Mouse (Mus musculus) kidney, embryonic 16.5 days (tissue): ENCODE results near the gene Lca5l. TPM values are rescaled to one million over a fixed set of nuclear protein-coding genes. Genes with fewer than 3 reads are reported as not detected.

Experiments used
- ATAC-seq: fragments of 200-750 bp; cut with Nextera tagmentation; 2 replicates; pipeline ENCODE4 v1.8.0; 2017; ENCODE audit warnings: moderate TSS enrichment; ENCODE audit not compliant: low FRiP score, low TSS enrichment
- H3K27ac ChIP-seq: fragments of 300-500 bp; sonication (generic); 2 replicates; pipeline ENCODE4 v1.5.1; 2014; ENCODE audit warnings: low read length
- H3K27me3 ChIP-seq: fragments of 300-500 bp; sonication (generic); 2 replicates; pipeline ENCODE4 v1.6.1; 2014; ENCODE audit warnings: low read length, control low read depth, mixed read lengths; ENCODE audit not compliant: insufficient read depth
- H3K36me3 ChIP-seq: fragments of 300-500 bp; sonication (generic); 2 replicates; pipeline ENCODE4 v1.6.1; 2014; ENCODE audit warnings: low read length, control low read depth, mixed read lengths; ENCODE audit not compliant: insufficient read depth
- H3K4me1 ChIP-seq: fragments of 300-500 bp; sonication (generic); 2 replicates; pipeline ENCODE4 v1.6.1; 2014; ENCODE audit warnings: low read length, control low read depth, mixed read lengths; ENCODE audit not compliant: insufficient read depth
- H3K4me2 ChIP-seq: fragments of 300-500 bp; sonication (generic); replicated peaks from 2 replicates; pipeline ENCODE4 v1.6.1; 2014; ENCODE audit warnings: low read depth, low read length
- H3K4me3 ChIP-seq: fragments of 300-500 bp; sonication (generic); 2 replicates; pipeline ENCODE4 v1.5.1; 2014; ENCODE audit warnings: mild to moderate bottlenecking, low read length
- H3K9ac ChIP-seq: fragments of 300-500 bp; sonication (generic); replicated peaks from 2 replicates; pipeline ENCODE4 v1.6.1; 2014; ENCODE audit warnings: low read length
- H3K9me3 ChIP-seq: fragments of 300-500 bp; sonication (generic); 2 replicates; pipeline ENCODE4 v1.6.1; 2016; ENCODE audit warnings: low read length, control low read depth
- WGBS: fragments of 180-500 bp; shearing (Covaris S2); extraction: QIAGEN DNeasy Blood & Tissue Kit; methylation state at CpG from one replicate; pipeline ENCODE4 v1.1.7; 2014; 5-methylcytosine and 5-hydroxymethylcytosine counted together
- polyA plus RNA-seq: library from polyadenylated mRNA; unstranded; fragments of >200 nt; fragmentation: Nextera tagmentation; extraction: Ambion mirVana; gene quantifications from 2 replicates; pipeline ENCODE4 v1.2.1, GENCODE M21; 2015

The Lca5l gene
- polyA plus RNA-seq, 1 experiment from 2014 or later, result 0.94 TPM

- 50% methylated on average over 2 of the region's 2 CpGs for WGBS
- Histone ChIP-seq H3K9me3 (peaks cover 5% of the 10 kb centered on the region), H3K4me2 (no peak overlapping the region), H3K9ac (no peak overlapping the region), H3K27me3 (no peaks in the 10 kb centered on the region), H3K4me1 (peaks cover 11% of the 10 kb centered on the region; the same call in 1 of the 2 replicates), H3K36me3 (no peaks in the 10 kb centered on the region), H3K27ac (no peak overlapping the region), H3K4me3 (no peak overlapping the region)
- peak; percentile 79 for ATAC-seq
Measured at GRCm38 (mm10) chr16:96175399-96175798, 16.7 kb downstream of the Lca5l start.

- no peak for ATAC-seq
- Histone ChIP-seq H3K4me2 (no peak overlapping the region), H3K9ac (no peak overlapping the region), H3K27me3 (no peaks in the 10 kb centered on the region), H3K4me3 (no peak overlapping the region), H3K27ac (no peak overlapping the region), H3K36me3 (no peaks in the 10 kb centered on the region), H3K9me3 (no peaks in the 10 kb centered on the region), H3K4me1 (peaks cover 11% of the 10 kb centered on the region; the same call in 1 of the 2 replicates)
- 67% methylated on average over 8 of the region's 8 CpGs for WGBS
Measured at GRCm38 (mm10) chr16:96173648-96174047, 18.4 kb downstream of the Lca5l start.

GRCm38 (mm10) chr16:96168837-96169236, 23.2 kb downstream of the Lca5l start:
- Histone ChIP-seq H3K4me2 (no peak overlapping the region), H3K4me3 (no peak overlapping the region), H3K27me3 (no peaks in the 10 kb centered on the region), H3K4me1 (peaks cover 4% of the 10 kb centered on the region; the same call in 1 of the 2 replicates), H3K27ac (no peak overlapping the region), H3K9me3 (no peaks in the 10 kb centered on the region), H3K36me3 (no peaks in the 10 kb centered on the region), H3K9ac (no peak overlapping the region)
- ATAC-seq, result no peak
- 92% methylated on average over 4 of the region's 4 CpGs for WGBS

- Histone ChIP-seq H3K4me1 (no peaks in the 10 kb centered on the region), H3K4me2 (no peak overlapping the region), H3K36me3 (no peaks in the 10 kb centered on the region), H3K27ac (no peak overlapping the region), H3K9me3 (no peaks in the 10 kb centered on the region), H3K27me3 (no peaks in the 10 kb centered on the region), H3K9ac (no peak overlapping the region), H3K4me3 (no peak overlapping the region)
- 66% methylated on average over 4 of the region's 4 CpGs for WGBS
- no peak for ATAC-seq
Measured at GRCm38 (mm10) chr16:96165723-96166264, 26.3 kb downstream of the Lca5l start.

- no peak overlapping the region for H3K9ac ChIP-seq
- H3K27ac ChIP-seq, result no peak overlapping the region
- 0 out of 2 replicates have a peak, but pooled peaks cover 4% of the 10 kb centered on the region for H3K36me3 ChIP-seq
- no peaks in the 10 kb centered on the region for H3K27me3 ChIP-seq
- H3K4me1 ChIP-seq, result peaks cover 19% of the 10 kb centered on the region
- H3K9me3 ChIP-seq, result no peaks in the 10 kb centered on the region
- H3K4me2 ChIP-seq, result no peak overlapping the region
- WGBS, result 86% methylated on average over 4 of the region's 4 CpGs
- no peak overlapping the region for H3K4me3 ChIP-seq
- ATAC-seq, result no peak
Measured at GRCm38 (mm10) chr16:96161336-96161735, 30.7 kb downstream of the Lca5l start.

- Histone ChIP-seq H3K9me3 (no peaks in the 10 kb centered on the region), H3K9ac (no peak overlapping the region), H3K4me2 (no peak overlapping the region), H3K4me1 (peaks cover 19% of the 10 kb centered on the region), H3K36me3 (peaks cover 7% of the 10 kb centered on the region; the same call in 1 of the 2 replicates), H3K27me3 (no peaks in the 10 kb centered on the region), H3K4me3 (no peak overlapping the region), H3K27ac (no peak overlapping the region)
- ATAC-seq, result no peak
- WGBS, result 42% methylated on average over 1 of the region's 1 CpGs
Measured at GRCm38 (mm10) chr16:96160927-96161326, 31.1 kb downstream of the Lca5l start.

- 0 out of 2 replicates have a peak, but pooled peaks have one; percentile 27 for ATAC-seq
- no peaks in the 10 kb centered on the region for H3K9me3 ChIP-seq
- H3K4me3 ChIP-seq, result peak overlapping the region; percentile 63
- peak overlapping the region; percentile 99 for H3K4me2 ChIP-seq
- H3K27ac ChIP-seq, result peak overlapping the region; percentile 77
- H3K27me3 ChIP-seq, result no peaks in the 10 kb centered on the region
- peaks cover 7% of the 10 kb centered on the region; the same call in 1 of the 2 replicates for H3K36me3 ChIP-seq
- WGBS, result 78% methylated on average over 20 of the region's 20 CpGs
- H3K4me1 ChIP-seq, result peaks cover 19% of the 10 kb centered on the region
- peak overlapping the region; percentile 91 for H3K9ac ChIP-seq
Measured at GRCm38 (mm10) chr16:96159794-96160346, 32.2 kb downstream of the Lca5l start.

- peaks cover 19% of the 10 kb centered on the region for H3K4me1 ChIP-seq
- H3K9me3 ChIP-seq, result no peaks in the 10 kb centered on the region
- peak overlapping the region; percentile 91 for H3K9ac ChIP-seq
- peak overlapping the region; percentile 63 for H3K4me3 ChIP-seq
- peak overlapping the region; percentile 77 for H3K27ac ChIP-seq
- H3K36me3 ChIP-seq, result peaks cover 9% of the 10 kb centered on the region
- H3K4me2 ChIP-seq, result peak overlapping the region; percentile 99
- no peaks in the 10 kb centered on the region for H3K27me3 ChIP-seq
- peak; percentile 88 for ATAC-seq
- WGBS, result under 1% methylated on average over 62 of the region's 67 CpGs
Measured at GRCm38 (mm10) chr16:96159091-96159731, 32.9 kb downstream of the Lca5l start.

- Histone ChIP-seq H3K4me1 (peaks cover 19% of the 10 kb centered on the region), H3K4me3 (peak overlapping the region; percentile 63), H3K4me2 (peak overlapping the region; percentile 99), H3K9ac (peak overlapping the region; percentile 91), H3K27me3 (no peaks in the 10 kb centered on the region), H3K36me3 (peaks cover 13% of the 10 kb centered on the region), H3K27ac (no peak overlapping the region; the same call in 1 of the 2 replicates), H3K9me3 (no peaks in the 10 kb centered on the region)
- ATAC-seq, result no peak; the same call in 1 of the 2 replicates
- WGBS, result 52% methylated on average over 12 of the region's 12 CpGs
Measured at GRCm38 (mm10) chr16:96158511-96159080, 33.5 kb downstream of the Lca5l start.
